ENCODE assay signal across 8 mouse cellular contexts in genomic region chr2:73528516-73529355, GRCm38 (mm10). TPM values are rescaled to one million over a fixed set of nuclear protein-coding genes. Genes with fewer than 3 reads are reported as not detected.
A peak's percentile ranks its signal among the peaks of the same experiment; 100 is the strongest.
DNase-seq lines count a peak whose midpoint lies in the region; ATAC-seq and TF ChIP-seq lines count a peak whose summit lies in the region.

No protein-coding gene starts in this region.

- peak; percentile 65 for ATAC-seq in kidney, embryonic 14.5 days (ENCODE audit: low FRiP score, low TSS enrichment)
- ATAC-seq in hindbrain, postnatal 0 days = no peak; the same call in none of the 2 replicates
- peak; percentile 50 for ATAC-seq in lung, postnatal 0 days
- peak; percentile 63 for ATAC-seq in stomach, postnatal 0 days (ENCODE audit: low FRiP score, low TSS enrichment)

- peak overlapping the region; percentile 94 for H3K9ac ChIP-seq in kidney, embryonic 14.5 days (ENCODE audit: low read depth, low read length)
- peak overlapping the region; percentile 67 for H3K9ac ChIP-seq in hindbrain, postnatal 0 days (replicated peaks; ENCODE audit: low read length)
- peak overlapping the region; percentile 70 for H3K9ac ChIP-seq in lung, postnatal 0 days (replicated peaks; ENCODE audit: low read depth)
- H3K9ac ChIP-seq in stomach, postnatal 0 days (ENCODE audit: low read length) = peak overlapping the region; percentile 86

- H3K27ac ChIP-seq in kidney, embryonic 14.5 days (ENCODE audit: low read depth, low read length) = peak overlapping the region; percentile 76
- H3K27ac ChIP-seq in forebrain, embryonic 10.5 days = peak overlapping the region; percentile 96
- H3K27ac ChIP-seq in hindbrain, postnatal 0 days = peak overlapping the region; percentile 68
- peak overlapping the region; percentile 88 for H3K27ac ChIP-seq in lung, postnatal 0 days (ENCODE audit: low read length)
- peak overlapping the region; percentile 86 for H3K27ac ChIP-seq in stomach, postnatal 0 days (replicated peaks)

- peak overlapping the region; percentile 76 for H3K4me3 ChIP-seq in kidney, embryonic 14.5 days (ENCODE audit: low read length)
- peak overlapping the region; percentile 94 for H3K4me3 ChIP-seq in forebrain, embryonic 10.5 days
- H3K4me3 ChIP-seq in hindbrain, postnatal 0 days (ENCODE audit: low read length) = peak overlapping the region; percentile 82
- peak overlapping the region; percentile 84 for H3K4me3 ChIP-seq in lung, postnatal 0 days (ENCODE audit: low read depth, low read length)
- H3K4me3 ChIP-seq in stomach, postnatal 0 days (ENCODE audit: low read depth, low read length) = peak overlapping the region; percentile 79

- no peaks in the 10 kb centered on the region for H3K27me3 ChIP-seq in kidney, embryonic 14.5 days (ENCODE audit: control insufficient read depth, insufficient read depth, low read length)
- peaks cover 16% of the 10 kb centered on the region for H3K27me3 ChIP-seq in forebrain, embryonic 10.5 days (ENCODE audit: poor library complexity, severe bottlenecking)
- 0 out of 2 replicates have a peak, but pooled peaks cover 5% of the 10 kb centered on the region for H3K27me3 ChIP-seq in hindbrain, postnatal 0 days (ENCODE audit: insufficient read depth, low read length)
- no peaks in the 10 kb centered on the region for H3K27me3 ChIP-seq in lung, postnatal 0 days (replicated peaks; ENCODE audit: insufficient read depth, low read length)
- no peaks in the 10 kb centered on the region for H3K27me3 ChIP-seq in stomach, postnatal 0 days (ENCODE audit: control insufficient read depth, insufficient read depth, low read length)

- TF ChIP-seq EP300 in lung, postnatal 0 days (IDR thresholded peaks at IDR 0.05) = no peak
- no peak for TF ChIP-seq EP300 in stomach, postnatal 0 days (optimal IDR thresholded peaks at IDR 0.05)

- no peaks in the 10 kb centered on the region for H3K9me3 ChIP-seq in kidney, embryonic 14.5 days (ENCODE audit: control insufficient read depth, low read length)
- H3K9me3 ChIP-seq in forebrain, embryonic 10.5 days = no peaks in the 10 kb centered on the region
- no peaks in the 10 kb centered on the region for H3K9me3 ChIP-seq in hindbrain, postnatal 0 days (ENCODE audit: low read length)
- no peaks in the 10 kb centered on the region for H3K9me3 ChIP-seq in lung, postnatal 0 days (ENCODE audit: low read length)
- H3K9me3 ChIP-seq in stomach, postnatal 0 days (ENCODE audit: control insufficient read depth, low read length) = no peaks in the 10 kb centered on the region

- DNase-seq in kidney, adult 8-10 months = no peak
- peak; percentile 54 for DNase-seq in NIH3T3 (ENCODE audit: low read depth)
- DNase-seq in forebrain, embryonic 10.5 days (ENCODE audit: extremely low spot score, low spot score) = peak; percentile 52
- no peak for DNase-seq in hindbrain, postnatal 0 days (ENCODE audit: low spot score)
- no peak for DNase-seq in lung, postnatal 0 days (ENCODE audit: low spot score)
- peak; percentile 40 for DNase-seq in stomach, postnatal 0 days (ENCODE audit: low spot score)
- no peak for DNase-seq in frontal cortex, postnatal 25 days (ENCODE audit: low spot score in 2 of 2)

- H3K4me1 ChIP-seq in kidney, embryonic 14.5 days (ENCODE audit: control insufficient read depth, insufficient read depth, low read length) = no peaks in the 10 kb centered on the region; the same call in 1 of the 2 replicates
- H3K4me1 ChIP-seq in forebrain, embryonic 10.5 days = peaks cover 50% of the 10 kb centered on the region
- no peaks in the 10 kb centered on the region for H3K4me1 ChIP-seq in hindbrain, postnatal 0 days (ENCODE audit: insufficient read depth, low read length)
- H3K4me1 ChIP-seq in lung, postnatal 0 days (ENCODE audit: insufficient read depth, low read depth, low read length) = peaks cover 3% of the 10 kb centered on the region; the same call in 1 of the 2 replicates
- H3K4me1 ChIP-seq in stomach, postnatal 0 days (replicated peaks; ENCODE audit: control insufficient read depth, insufficient read depth) = no peaks in the 10 kb centered on the region; the same call in 1 of the 2 replicates

- H3K4me2 ChIP-seq in kidney, embryonic 14.5 days (replicated peaks; ENCODE audit: low read depth, low read length) = peak overlapping the region; percentile 85
- peak overlapping the region; percentile 95 for H3K4me2 ChIP-seq in hindbrain, postnatal 0 days (ENCODE audit: low read depth, low read length)
- H3K4me2 ChIP-seq in lung, postnatal 0 days (replicated peaks; ENCODE audit: low read depth, low read length) = peak overlapping the region; percentile 90
- H3K4me2 ChIP-seq in stomach, postnatal 0 days (replicated peaks; ENCODE audit: low read depth) = peak overlapping the region; percentile 82

- no peaks in the 10 kb centered on the region for H3K36me3 ChIP-seq in kidney, embryonic 14.5 days (ENCODE audit: control insufficient read depth, insufficient read depth, low read length)
- peaks cover 8% of the 10 kb centered on the region for H3K36me3 ChIP-seq in forebrain, embryonic 10.5 days (replicated peaks)
- H3K36me3 ChIP-seq in hindbrain, postnatal 0 days (ENCODE audit: insufficient read depth, low read length) = no peaks in the 10 kb centered on the region
- H3K36me3 ChIP-seq in lung, postnatal 0 days (ENCODE audit: insufficient read depth, low read length) = no peaks in the 10 kb centered on the region
- no peaks in the 10 kb centered on the region for H3K36me3 ChIP-seq in stomach, postnatal 0 days (ENCODE audit: control insufficient read depth, insufficient read depth, low read length)

- no peak for TF ChIP-seq CTCF in hindbrain, postnatal 0 days (IDR thresholded peaks at IDR 0.05; ENCODE audit: low read depth)
- no peak for TF ChIP-seq CTCF in lung, postnatal 0 days (IDR thresholded peaks at IDR 0.05)
- no peak for TF ChIP-seq CTCF in stomach, postnatal 0 days (IDR thresholded peaks at IDR 0.05; ENCODE audit: low read depth)

- WGBS in kidney, embryonic 14.5 days = 2% methylated on average over 55 of the region's 59 CpGs
- WGBS in forebrain, embryonic 10.5 days = 1% methylated on average over 56 of the region's 59 CpGs
- 3% methylated on average over 59 of the region's 59 CpGs for WGBS in hindbrain, postnatal 0 days
- 3% methylated on average over 59 of the region's 59 CpGs for WGBS in lung, postnatal 0 days
- 3% methylated on average over 46 of the region's 59 CpGs for WGBS in stomach, postnatal 0 days

RNA-seq across cellular contexts. Expression of gene Wipf1, which starts 0.8 kb away (rescaled TPM):
- 8.3 and 12.9 TPM in 2 replicates for polyA plus RNA-seq in kidney, embryonic 14.5 days (2014; fragmentation: Nextera tagmentation; extraction: Ambion mirVana)
- 7.5 and 8.6 TPM in 2 replicates for polyA plus RNA-seq in forebrain, embryonic 10.5 days (2016; fragmentation: Nextera tagmentation; extraction: Ambion mirVana)
- 2.4 and 3.0 TPM in 2 replicates for total RNA-seq in hindbrain, postnatal 0 days (2014; rRNA removed)
- polyA plus RNA-seq in hindbrain, postnatal 0 days (2015; fragmentation: Nextera tagmentation; extraction: Ambion mirVana) = 2.6 TPM in 2 replicates
- 9.5 and 9.6 TPM in 2 replicates for polyA plus RNA-seq in lung, postnatal 0 days (2015; fragmentation: Nextera tagmentation; extraction: Ambion mirVana)
- polyA plus RNA-seq in stomach, postnatal 0 days (2015; fragmentation: Nextera tagmentation; extraction: Ambion mirVana) = 3.1 and 3.3 TPM in 2 replicates

RNA-seq across cellular contexts. Expression of gene Chrna1, which starts 51.4 kb away (rescaled TPM):
- polyA plus RNA-seq in kidney, embryonic 14.5 days (2014; fragmentation: Nextera tagmentation; extraction: Ambion mirVana) = 0.35 and 0.86 TPM in 2 replicates
- 0.76 and 1.1 TPM in 2 replicates for polyA plus RNA-seq in forebrain, embryonic 10.5 days (2016; fragmentation: Nextera tagmentation; extraction: Ambion mirVana)
- not detected in 2 replicates for total RNA-seq in hindbrain, postnatal 0 days (2014; rRNA removed)
- 0.15 and 0.25 TPM in 2 replicates for polyA plus RNA-seq in hindbrain, postnatal 0 days (2015; fragmentation: Nextera tagmentation; extraction: Ambion mirVana)
- polyA plus RNA-seq in lung, postnatal 0 days (2015; fragmentation: Nextera tagmentation; extraction: Ambion mirVana) = 0.07 and 0.12 TPM in 2 replicates
- 0.36 and 0.59 TPM in 2 replicates for polyA plus RNA-seq in stomach, postnatal 0 days (2015; fragmentation: Nextera tagmentation; extraction: Ambion mirVana)

Comparison
In these comparisons a context has a peak if more than half of its experiments do, and no peak if none do; other contexts are left out.
1. DNase-seq: peak in NIH3T3 (single experiment), forebrain, embryonic 10.5 days (single experiment) and stomach, postnatal 0 days (single experiment); none in kidney, adult 8-10 months (0 of 2), hindbrain, postnatal 0 days (single experiment), lung, postnatal 0 days (single experiment) and frontal cortex, postnatal 25 days (0 of 2).
2. Peak in every context shown above with its lines, with median percentiles within 50 percentile points of each other: H3K27ac ChIP-seq, H3K4me2 ChIP-seq, H3K4me3 ChIP-seq and H3K9ac ChIP-seq.